Mouse (Mus musculus) midbrain, embryonic 13.5 days (tissue): ENCODE measurements at regions not wholly inside any gene's neighbourhood (a gene's known extent, or its start where the extent isn't known, plus 50 kb on each side); places are given as distances from the start of the nearest gene placed in this dataset.

Source experiments
- ATAC-seq: fragments of 200-750 bp; cut with Nextera tagmentation; 2 replicates; pipeline ENCODE4 v1.8.0; 2017; ENCODE audit warnings: mild to moderate bottlenecking, moderate TSS enrichment, moderate library complexity
- H3K27ac ChIP-seq: fragments of 300-500 bp; sonication (generic); 2 replicates; pipeline ENCODE4 v1.5.1; 2015; ENCODE audit warnings: inconsistent platforms, mild to moderate bottlenecking, moderate library complexity
- H3K27me3 ChIP-seq: fragments of 300-500 bp; sonication (generic); 2 replicates; pipeline ENCODE4 v1.6.1; 2015; ENCODE audit warnings: mild to moderate bottlenecking, inconsistent platforms
- H3K36me3 ChIP-seq: fragments of 300-500 bp; sonication (generic); 2 replicates; pipeline ENCODE4 v1.6.1; 2015; ENCODE audit warnings: mild to moderate bottlenecking, inconsistent platforms
- H3K4me1 ChIP-seq: fragments of 300-500 bp; sonication (generic); replicated peaks from 2 replicates; pipeline ENCODE4 v1.6.1; 2015; ENCODE audit warnings: inconsistent platforms
- H3K4me2 ChIP-seq: fragments of 300-500 bp; sonication (generic); replicated peaks from 2 replicates; pipeline ENCODE4 v1.6.1; 2015; ENCODE audit warnings: moderate library complexity, mild to moderate bottlenecking, inconsistent platforms
- H3K4me3 ChIP-seq: fragments of 300-500 bp; sonication (generic); replicated peaks from 2 replicates; pipeline ENCODE4 v1.5.1; 2015; ENCODE audit warnings: mild to moderate bottlenecking, inconsistent platforms
- H3K9ac ChIP-seq: fragments of 300-500 bp; sonication (generic); replicated peaks from 2 replicates; pipeline ENCODE4 v1.6.1; 2015; ENCODE audit warnings: mild to moderate bottlenecking, inconsistent platforms
- H3K9me3 ChIP-seq: fragments of 300-500 bp; sonication (generic); 2 replicates; pipeline ENCODE4 v1.6.1; 2016; ENCODE audit warnings: mild to moderate bottlenecking, inconsistent platforms
- WGBS: fragments of 180-500 bp; shearing (Covaris S2); methylation state at CpG from one replicate; pipeline ENCODE4 v1.1.7; 2015; 5-methylcytosine and 5-hydroxymethylcytosine counted together

DNA sequence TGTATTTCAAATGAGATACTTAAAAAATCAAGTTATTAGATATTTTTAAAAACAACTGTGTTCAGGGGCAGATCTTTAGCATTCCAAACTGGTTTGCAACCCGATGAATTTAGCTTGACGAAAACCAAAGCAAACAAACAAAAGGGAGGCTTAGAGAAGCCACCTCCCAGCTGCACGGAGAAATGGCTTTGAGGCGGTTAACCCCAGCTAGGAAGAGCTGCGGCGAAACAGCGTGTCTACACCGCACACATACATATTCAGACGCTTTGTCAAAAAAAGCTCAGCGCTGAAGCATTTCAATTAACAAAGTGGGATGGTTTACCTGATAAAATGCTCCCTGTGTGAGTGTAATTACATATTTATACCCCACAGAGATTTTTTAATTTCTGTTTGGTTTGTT is 123.0 kb upstream of the Ap5m1 start:
- Histone ChIP-seq H3K9ac (0 out of 2 replicates have a peak overlapping the region, but pooled peaks have one; percentile 10), H3K36me3 (no peaks in the 10 kb centered on the region), H3K4me3 (no peak overlapping the region), H3K4me1 (peaks cover 18% of the 10 kb centered on the region), H3K4me2 (peak overlapping the region; percentile 37), H3K9me3 (no peaks in the 10 kb centered on the region), H3K27ac (peak overlapping the region; percentile 33; the same call in 1 of the 2 replicates), H3K27me3 (no peaks in the 10 kb centered on the region)
- 12% methylated on average over 10 of the region's 10 CpGs for WGBS
- ATAC-seq: peak; percentile 68; the same call in 1 of the 2 replicates

DNA sequence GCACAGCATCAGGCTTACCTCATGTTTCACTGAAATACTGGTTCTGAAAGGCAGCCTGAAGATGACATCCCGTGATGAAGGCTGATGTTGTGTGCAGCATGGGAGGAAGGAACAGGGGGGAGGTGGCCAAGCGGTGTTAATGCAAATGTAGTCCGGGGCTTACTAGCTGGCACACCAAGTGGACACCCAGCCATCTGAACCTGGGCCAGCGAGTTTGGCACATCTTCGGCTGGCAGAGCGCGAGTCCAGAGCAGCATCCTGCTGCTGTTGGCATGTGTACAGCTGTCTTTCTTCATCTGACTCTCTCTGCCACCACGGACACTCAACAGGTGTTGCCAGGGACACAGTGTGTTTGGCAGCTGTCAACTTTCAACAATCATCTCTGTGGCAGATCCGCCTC is 135.0 kb upstream of the Ap5m1 start:
- WGBS: 87% methylated on average over 9 of the region's 9 CpGs

DNA sequence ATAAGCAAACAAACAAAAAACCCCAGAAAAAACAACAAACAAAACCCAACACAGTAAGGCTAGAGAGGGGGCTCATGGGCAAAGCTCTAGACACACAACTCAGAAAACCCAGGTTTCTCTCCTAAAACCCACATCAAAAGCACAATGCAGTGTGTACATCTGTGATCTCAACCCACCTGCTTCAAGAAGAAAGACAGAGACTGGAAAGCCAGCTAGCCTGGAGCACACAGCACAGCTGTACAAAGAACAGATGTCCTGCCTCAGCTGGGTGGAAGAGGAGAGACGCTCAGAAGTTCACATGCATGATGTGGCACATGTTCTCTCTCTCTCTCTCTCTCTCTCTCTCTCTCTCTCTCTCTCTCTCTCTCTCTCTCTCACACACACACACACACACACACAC is 140.0 kb upstream of the Ap5m1 start:
- Histone ChIP-seq H3K4me3 (no peak overlapping the region), H3K27me3 (no peaks in the 10 kb centered on the region), H3K9me3 (no peaks in the 10 kb centered on the region), H3K36me3 (no peaks in the 10 kb centered on the region), H3K27ac (no peak overlapping the region), H3K4me1 (no peaks in the 10 kb centered on the region), H3K9ac (no peak overlapping the region), H3K4me2 (no peak overlapping the region)
- ATAC-seq: no peak
- 63% methylated on average over 1 of the region's 1 CpGs for WGBS

More for the DNA sequence above, 135.0 kb upstream of the Ap5m1 start:
- no peaks in the 10 kb centered on the region for H3K36me3 ChIP-seq
- no peaks in the 10 kb centered on the region; the same call in 1 of the 2 replicates for H3K27me3 ChIP-seq
- H3K4me1 ChIP-seq: 0 out of 2 replicates have a peak, but pooled peaks cover 6% of the 10 kb centered on the region
- ATAC-seq: no peak
- no peak overlapping the region for H3K4me2 ChIP-seq
- no peak overlapping the region for H3K4me3 ChIP-seq
- H3K9me3 ChIP-seq: no peaks in the 10 kb centered on the region
- no peak overlapping the region for H3K27ac ChIP-seq
- no peak overlapping the region for H3K9ac ChIP-seq

DNA sequence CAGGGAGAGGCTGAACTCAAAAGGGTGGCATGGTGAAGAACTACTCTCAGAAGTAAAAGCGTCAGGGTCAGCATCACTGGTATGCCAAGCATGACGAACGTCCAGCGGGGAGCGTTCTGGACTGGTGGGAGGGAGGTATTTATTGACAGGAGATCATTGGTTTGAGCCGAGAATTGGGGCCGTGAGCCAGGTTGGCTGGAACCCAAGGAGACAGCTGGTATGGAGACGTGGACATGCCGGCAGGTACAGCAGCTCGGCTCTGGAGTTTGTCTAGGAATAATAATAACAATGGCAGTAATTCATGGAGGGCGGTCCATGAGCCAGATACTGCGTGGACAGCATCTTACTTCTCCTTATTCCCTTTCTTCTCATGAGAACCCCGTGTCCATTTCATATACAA is 156.5 kb upstream of the Ap5m1 start:
- ATAC-seq: no peak
- Histone ChIP-seq H3K36me3 (no peaks in the 10 kb centered on the region), H3K9ac (no peak overlapping the region), H3K4me2 (no peak overlapping the region), H3K27me3 (0 out of 2 replicates have a peak, but pooled peaks cover 4% of the 10 kb centered on the region), H3K9me3 (no peaks in the 10 kb centered on the region), H3K4me1 (peaks cover 16% of the 10 kb centered on the region), H3K4me3 (no peak overlapping the region), H3K27ac (no peak overlapping the region)
- WGBS: 85% methylated on average over 13 of the region's 13 CpGs

DNA sequence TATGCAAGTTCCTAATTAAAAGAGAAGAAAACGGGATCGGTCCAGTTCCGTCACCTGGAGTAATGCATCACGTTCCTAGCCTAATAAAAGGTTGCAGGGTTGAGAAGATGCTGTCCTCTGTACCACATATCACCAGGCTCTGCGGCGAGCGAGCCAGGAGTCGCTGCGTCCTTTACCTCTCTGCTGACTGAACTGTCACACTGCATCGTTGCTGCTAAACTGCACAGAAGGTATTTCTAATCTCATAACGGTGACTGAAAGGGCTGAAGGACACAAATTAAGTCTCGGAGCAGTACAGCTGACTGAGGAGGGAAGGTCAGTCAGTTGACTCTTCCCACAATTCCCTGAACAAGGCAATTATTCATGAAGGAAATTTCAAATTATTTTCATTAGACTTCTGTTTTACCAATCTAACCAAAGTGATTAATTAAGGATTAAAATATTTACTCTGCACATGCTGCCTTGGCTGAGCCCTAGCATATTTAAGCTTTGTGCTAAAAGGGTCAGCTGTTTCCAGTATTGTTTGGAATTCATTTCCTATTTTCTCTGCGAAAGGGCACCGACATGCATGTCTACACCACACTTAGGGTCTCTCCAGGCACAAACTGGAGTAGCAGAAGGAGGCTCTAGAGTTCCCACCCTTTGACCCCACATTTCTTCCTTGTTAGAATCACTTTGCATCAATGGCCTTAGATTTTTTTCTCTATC is 157.8 kb upstream of the Ap5m1 start:
- no peak overlapping the region for H3K4me3 ChIP-seq
- H3K36me3 ChIP-seq: no peaks in the 10 kb centered on the region
- H3K4me2 ChIP-seq: no peak overlapping the region
- no peaks in the 10 kb centered on the region for H3K9me3 ChIP-seq
- peaks cover 20% of the 10 kb centered on the region for H3K4me1 ChIP-seq
- no peak overlapping the region for H3K9ac ChIP-seq
- ATAC-seq: peak; percentile 67
- no peak overlapping the region; the same call in 1 of the 2 replicates for H3K27ac ChIP-seq
- 0 out of 2 replicates have a peak, but pooled peaks cover 4% of the 10 kb centered on the region for H3K27me3 ChIP-seq
- 53% methylated on average over 14 of the region's 14 CpGs for whole genome bisulfite sequencing

DNA sequence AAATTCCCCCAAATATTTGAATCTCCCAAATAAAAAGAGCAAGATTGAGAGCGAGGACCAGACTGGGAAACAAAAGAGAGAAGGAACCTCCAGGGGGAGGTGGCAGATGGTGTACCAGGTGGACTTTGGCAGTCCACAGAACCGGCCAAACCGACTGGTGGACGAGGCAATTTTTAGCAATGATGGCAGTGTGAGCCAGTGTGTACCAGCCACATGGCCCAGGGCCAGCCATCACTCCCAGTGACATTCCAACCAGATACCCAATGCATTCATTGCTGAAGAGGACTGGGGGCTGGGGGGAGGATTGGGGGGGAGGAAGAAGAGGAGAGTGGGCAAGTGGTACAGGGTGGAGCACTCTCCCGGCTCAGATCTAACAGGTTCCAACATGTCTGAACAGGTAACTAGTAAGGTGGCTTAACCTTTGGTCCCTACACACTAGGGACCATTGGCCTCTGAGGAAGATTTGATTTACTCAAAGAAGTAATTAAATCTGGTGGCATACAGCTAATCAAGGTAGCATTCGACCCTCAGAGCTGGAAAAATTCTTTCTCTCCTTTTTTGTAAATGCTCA is 158.4 kb upstream of the Ap5m1 start:
- peak; percentile 60 for ATAC-seq
- Histone ChIP-seq H3K9ac (no peak overlapping the region), H3K27me3 (0 out of 2 replicates have a peak, but pooled peaks cover 4% of the 10 kb centered on the region), H3K4me3 (no peak overlapping the region), H3K9me3 (no peaks in the 10 kb centered on the region), H3K4me2 (no peak overlapping the region), H3K36me3 (no peaks in the 10 kb centered on the region), H3K27ac (no peak overlapping the region), H3K4me1 (peaks cover 20% of the 10 kb centered on the region)
- 59% methylated on average over 6 of the region's 6 CpGs for WGBS

DNA sequence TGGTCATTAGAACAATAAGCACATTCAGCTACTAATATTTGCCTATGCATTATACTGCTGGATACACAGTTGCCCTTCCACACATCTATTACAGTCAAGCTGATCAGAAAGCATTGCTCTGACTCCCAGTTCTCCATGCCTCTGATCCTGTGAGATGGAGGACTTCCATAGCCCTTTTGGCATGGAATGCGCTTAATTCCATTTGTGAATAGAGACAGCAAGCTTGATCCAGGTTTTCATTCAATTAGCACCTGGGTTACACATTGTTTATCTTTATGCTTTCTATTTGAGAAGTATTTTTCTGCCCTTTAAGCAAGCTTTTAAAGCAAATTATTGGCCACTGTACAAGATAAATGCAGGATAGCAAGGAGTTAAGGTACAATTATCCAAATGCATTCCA is 158.9 kb upstream of the Ap5m1 start:
- Histone ChIP-seq H3K4me1 (peaks cover 20% of the 10 kb centered on the region), H3K9me3 (no peaks in the 10 kb centered on the region), H3K4me2 (no peak overlapping the region), H3K27me3 (0 out of 2 replicates have a peak, but pooled peaks cover 4% of the 10 kb centered on the region), H3K36me3 (no peaks in the 10 kb centered on the region), H3K9ac (no peak overlapping the region), H3K27ac (no peak overlapping the region), H3K4me3 (no peak overlapping the region)
- 95% methylated on average over 1 of the region's 1 CpGs for WGBS
- ATAC-seq: no peak

DNA sequence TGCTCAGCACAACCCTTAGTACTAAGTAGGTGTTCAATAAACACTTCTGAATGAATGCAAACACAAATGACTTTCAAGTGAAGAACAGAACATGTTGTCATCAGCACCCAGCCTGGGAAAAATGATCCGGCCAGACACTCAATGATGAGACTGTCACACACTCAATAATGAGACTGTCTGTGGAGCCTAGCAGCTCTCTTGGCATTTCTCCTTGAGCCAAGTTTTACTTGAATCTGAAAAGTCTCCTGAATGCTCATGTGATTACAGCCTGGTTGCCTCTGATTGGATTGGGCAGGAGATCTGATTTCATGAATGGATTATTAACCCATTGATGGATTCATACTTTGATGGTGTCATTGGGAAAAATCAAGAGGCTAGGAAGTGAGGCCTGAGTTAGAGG is 161.3 kb upstream of the Ap5m1 start:
- Histone ChIP-seq H3K9me3 (no peaks in the 10 kb centered on the region), H3K4me1 (peaks cover 23% of the 10 kb centered on the region), H3K9ac (no peak overlapping the region), H3K27me3 (0 out of 2 replicates have a peak, but pooled peaks cover 2% of the 10 kb centered on the region), H3K4me3 (no peak overlapping the region), H3K27ac (no peak overlapping the region), H3K4me2 (no peak overlapping the region), H3K36me3 (no peaks in the 10 kb centered on the region)
- no peak for ATAC-seq
- 82% methylated on average over 1 of the region's 1 CpGs for WGBS

DNA sequence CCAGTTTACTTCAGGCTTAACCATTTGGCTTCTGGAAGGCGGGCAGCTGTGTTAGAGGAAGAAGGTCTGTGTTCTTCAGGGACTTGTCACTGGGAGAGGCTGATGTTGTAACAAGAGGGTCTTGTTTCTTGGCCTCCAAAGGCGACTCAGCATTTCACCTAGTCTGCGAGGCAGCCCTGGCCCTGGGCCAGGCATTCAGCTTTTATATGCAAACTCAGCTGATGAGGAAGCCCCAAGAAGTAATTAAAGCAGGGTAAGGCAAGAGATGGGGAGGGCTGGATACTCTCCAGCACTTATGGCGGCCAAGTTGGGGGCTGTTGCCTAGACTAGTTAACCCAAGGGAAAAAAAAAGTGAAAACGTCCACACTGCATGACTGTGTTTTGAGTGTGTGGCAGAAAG is 162.4 kb upstream of the Ap5m1 start:
- peak; percentile 59; the same call in 1 of the 2 replicates for ATAC-seq
- Histone ChIP-seq H3K9me3 (no peaks in the 10 kb centered on the region), H3K27me3 (0 out of 2 replicates have a peak, but pooled peaks cover 3% of the 10 kb centered on the region), H3K9ac (no peak overlapping the region), H3K4me2 (no peak overlapping the region), H3K27ac (no peak overlapping the region), H3K4me1 (peaks cover 20% of the 10 kb centered on the region), H3K4me3 (no peak overlapping the region), H3K36me3 (no peaks in the 10 kb centered on the region)
- WGBS: 43% methylated on average over 5 of the region's 5 CpGs

DNA sequence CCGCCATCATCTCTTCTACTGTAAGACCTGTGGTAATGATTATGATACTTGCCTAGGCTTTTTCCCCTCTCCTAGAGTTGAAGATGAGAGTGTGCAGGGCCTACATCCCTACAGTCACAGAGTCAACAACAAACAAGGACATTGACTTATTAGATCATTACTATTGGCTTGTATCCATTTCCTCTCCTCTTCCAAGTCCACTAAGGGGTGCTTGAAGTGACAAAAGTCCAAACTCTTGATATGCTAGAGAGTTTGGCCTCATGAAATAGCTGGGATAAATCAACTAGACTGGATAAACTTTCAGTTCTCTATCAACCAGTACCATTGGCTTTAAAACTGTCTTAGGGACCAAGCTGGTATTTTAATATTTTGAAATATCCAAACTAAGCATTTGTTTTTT is 165.7 kb upstream of the Ap5m1 start:
- 100% methylated on average over 1 of the region's 1 CpGs for WGBS
- no peak for ATAC-seq
- H3K4me3 ChIP-seq: no peak overlapping the region
- H3K27me3 ChIP-seq: 0 out of 2 replicates have a peak, but pooled peaks cover 3% of the 10 kb centered on the region
- no peaks in the 10 kb centered on the region for H3K36me3 ChIP-seq
- no peak overlapping the region for H3K9ac ChIP-seq
- H3K4me1 ChIP-seq: 0 out of 2 replicates have a peak, but pooled peaks cover 7% of the 10 kb centered on the region
- H3K27ac ChIP-seq: no peak overlapping the region
- no peak overlapping the region for H3K4me2 ChIP-seq
- peaks cover 9% of the 10 kb centered on the region; the same call in 1 of the 2 replicates for H3K9me3 ChIP-seq

DNA sequence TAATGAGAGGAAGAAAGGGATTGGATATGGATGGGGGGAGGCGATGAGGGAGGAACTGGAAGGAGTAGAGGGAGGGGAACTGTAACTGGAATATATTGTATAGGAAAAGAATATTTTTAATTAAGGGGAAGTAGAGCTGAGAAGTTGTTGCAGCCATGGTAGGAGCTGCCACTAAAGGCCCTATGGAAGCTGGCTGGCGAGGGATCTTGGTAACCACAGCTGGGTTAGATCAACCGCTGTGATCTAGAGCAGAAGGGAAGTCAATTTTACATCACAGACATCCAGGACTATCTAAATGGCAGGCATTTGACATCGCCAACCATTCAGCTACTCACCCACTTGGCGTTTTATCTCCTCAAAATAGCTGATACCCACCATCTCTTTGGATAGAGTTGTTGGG is 168.8 kb upstream of the Ap5m1 start:
- Histone ChIP-seq H3K4me2 (no peak overlapping the region), H3K9me3 (peaks cover 9% of the 10 kb centered on the region; the same call in 1 of the 2 replicates), H3K4me1 (0 out of 2 replicates have a peak, but pooled peaks cover 7% of the 10 kb centered on the region), H3K27ac (no peak overlapping the region), H3K36me3 (no peaks in the 10 kb centered on the region), H3K27me3 (peaks cover 20% of the 10 kb centered on the region), H3K9ac (no peak overlapping the region), H3K4me3 (no peak overlapping the region)
- ATAC-seq: no peak
- WGBS: 95% methylated on average over 5 of the region's 5 CpGs

DNA sequence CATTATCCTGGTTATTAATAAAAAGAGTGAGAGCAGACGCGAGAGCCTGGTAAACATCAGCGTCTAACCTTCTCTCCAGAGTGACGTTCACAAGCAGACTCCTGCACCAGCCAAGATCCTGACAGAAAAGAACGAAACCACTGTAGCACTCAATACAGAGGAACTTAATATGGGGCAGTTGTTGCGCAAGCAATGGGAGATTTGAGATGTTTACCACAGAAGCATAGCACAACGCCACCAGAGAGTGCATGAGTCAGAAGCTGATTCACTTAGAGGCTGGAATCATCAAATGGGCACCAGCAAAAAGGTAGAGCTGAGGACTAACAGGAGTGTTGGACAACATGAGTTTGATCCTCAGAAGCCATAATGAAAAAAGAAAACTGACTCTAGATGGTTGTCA is 169.7 kb upstream of the Ap5m1 start:
- no peak overlapping the region for H3K27ac ChIP-seq
- H3K4me2 ChIP-seq: no peak overlapping the region
- no peaks in the 10 kb centered on the region for H3K36me3 ChIP-seq
- H3K9me3 ChIP-seq: peaks cover 9% of the 10 kb centered on the region; the same call in 1 of the 2 replicates
- H3K4me1 ChIP-seq: peaks cover 5% of the 10 kb centered on the region; the same call in 1 of the 2 replicates
- peaks cover 20% of the 10 kb centered on the region for H3K27me3 ChIP-seq
- 93% methylated on average over 7 of the region's 7 CpGs for WGBS
- no peak overlapping the region for H3K4me3 ChIP-seq
- H3K9ac ChIP-seq: no peak overlapping the region
- no peak for ATAC-seq
